Mouse (Mus musculus): ENCODE data around the gene Olfr147. TPM values are rescaled to one million over a fixed set of nuclear protein-coding genes. Genes with fewer than 3 reads are reported as not detected.

Olfr147 gene
- polyA plus RNA-seq, 1 experiment from 2014 or later, result not detected

Other genes with a start within 250 kb of the Olfr147 start
- not detected in 2 replicates for gene Olfr891, start 220.9 kb upstream of the Olfr147 start, polyA plus RNA-seq (2014; fragmentation: Nextera tagmentation; extraction: Ambion mirVana)
- not detected in 2 replicates for gene Olfr893, start 193.3 kb upstream of the Olfr147 start, polyA plus RNA-seq (2014; fragmentation: Nextera tagmentation; extraction: Ambion mirVana)
- not detected in 2 replicates for gene Olfr894, start 183.6 kb upstream of the Olfr147 start, polyA plus RNA-seq (2014; fragmentation: Nextera tagmentation; extraction: Ambion mirVana)
- gene Olfr143, start 148.9 kb upstream of the Olfr147 start, polyA plus RNA-seq (2014; fragmentation: Nextera tagmentation; extraction: Ambion mirVana), result not detected in 2 replicates
- not detected in 2 replicates for gene Olfr895, start 133.8 kb upstream of the Olfr147 start, polyA plus RNA-seq (2014; fragmentation: Nextera tagmentation; extraction: Ambion mirVana)
- gene Olfr896-ps1, start 110.6 kb upstream of the Olfr147 start, polyA plus RNA-seq (2014; fragmentation: Nextera tagmentation; extraction: Ambion mirVana), result not detected in 2 replicates
- not detected in 2 replicates for gene Olfr25, start 72.6 kb upstream of the Olfr147 start, polyA plus RNA-seq (2014; fragmentation: Nextera tagmentation; extraction: Ambion mirVana)
- not detected in 2 replicates for gene Olfr898, start 53.3 kb upstream of the Olfr147 start, polyA plus RNA-seq (2014; fragmentation: Nextera tagmentation; extraction: Ambion mirVana)
- gene Olfr250, start 34.8 kb upstream of the Olfr147 start, polyA plus RNA-seq (2014; fragmentation: Nextera tagmentation; extraction: Ambion mirVana), result not detected in 2 replicates
- not detected in 2 replicates for gene Olfr251, start 24.6 kb upstream of the Olfr147 start, polyA plus RNA-seq (2014; fragmentation: Nextera tagmentation; extraction: Ambion mirVana)
- gene Olfr901, start 27.8 kb downstream of the Olfr147 start, polyA plus RNA-seq (2014; fragmentation: Nextera tagmentation; extraction: Ambion mirVana), result not detected in 2 replicates
- gene Olfr902, start 46.0 kb downstream of the Olfr147 start, polyA plus RNA-seq (2014; fragmentation: Nextera tagmentation; extraction: Ambion mirVana), result not detected in 2 replicates
- gene Olfr904, start 61.4 kb downstream of the Olfr147 start, polyA plus RNA-seq (2014; fragmentation: Nextera tagmentation; extraction: Ambion mirVana), result not detected in 2 replicates
- not detected in 2 replicates for gene Olfr905, start 69.4 kb downstream of the Olfr147 start, polyA plus RNA-seq (2014; fragmentation: Nextera tagmentation; extraction: Ambion mirVana)
- gene Olfr906, start 85.4 kb downstream of the Olfr147 start, polyA plus RNA-seq (2014; fragmentation: Nextera tagmentation; extraction: Ambion mirVana), result not detected in 2 replicates
- gene Olfr907, start 94.1 kb downstream of the Olfr147 start, polyA plus RNA-seq (2014; fragmentation: Nextera tagmentation; extraction: Ambion mirVana), result not detected in 2 replicates
- not detected in 2 replicates for gene Olfr911-ps1, start 119.9 kb downstream of the Olfr147 start, polyA plus RNA-seq (2014; fragmentation: Nextera tagmentation; extraction: Ambion mirVana)
- not detected in 2 replicates for gene Olfr910, start 136.2 kb downstream of the Olfr147 start, polyA plus RNA-seq (2014; fragmentation: Nextera tagmentation; extraction: Ambion mirVana)
- gene Olfr912, start 178.5 kb downstream of the Olfr147 start, polyA plus RNA-seq (2014; fragmentation: Nextera tagmentation; extraction: Ambion mirVana), result not detected in 2 replicates
- not detected in 2 replicates for gene Olfr913, start 191.1 kb downstream of the Olfr147 start, polyA plus RNA-seq (2014; fragmentation: Nextera tagmentation; extraction: Ambion mirVana)
- gene Olfr914, start 203.4 kb downstream of the Olfr147 start, polyA plus RNA-seq (2014; fragmentation: Nextera tagmentation; extraction: Ambion mirVana), result not detected in 2 replicates